Mouse (Mus musculus) retina, adult 2 months (tissue): ENCODE data around the gene Spock1.

Experiments
- DNase-seq: peaks from one replicate; pipeline ENCODE4 v3.0.0-alpha.2; 2012; ENCODE audit warnings: low read depth, low spot score

Gene Spock1

DNA sequence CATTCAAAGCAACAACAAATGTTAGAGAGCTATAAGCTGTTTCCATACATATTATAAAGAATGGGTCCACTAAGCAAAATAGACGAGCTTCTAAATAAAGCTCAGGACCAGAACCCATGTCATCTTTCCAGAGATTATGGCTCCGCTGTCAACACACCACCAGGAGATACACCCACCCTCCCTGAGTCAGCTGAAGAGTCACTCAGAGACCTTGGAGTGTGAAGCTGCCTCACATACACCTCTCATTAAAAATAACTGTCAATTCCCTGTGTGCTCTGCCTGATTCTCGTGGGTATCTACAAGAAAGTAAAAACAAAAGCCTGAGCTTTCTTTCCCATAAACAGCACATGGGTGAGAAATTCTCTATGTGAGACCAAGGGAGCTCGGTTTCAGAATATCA lies 43.1 kb downstream of the Spock1 start:
- no peak for DNase-seq

DNA sequence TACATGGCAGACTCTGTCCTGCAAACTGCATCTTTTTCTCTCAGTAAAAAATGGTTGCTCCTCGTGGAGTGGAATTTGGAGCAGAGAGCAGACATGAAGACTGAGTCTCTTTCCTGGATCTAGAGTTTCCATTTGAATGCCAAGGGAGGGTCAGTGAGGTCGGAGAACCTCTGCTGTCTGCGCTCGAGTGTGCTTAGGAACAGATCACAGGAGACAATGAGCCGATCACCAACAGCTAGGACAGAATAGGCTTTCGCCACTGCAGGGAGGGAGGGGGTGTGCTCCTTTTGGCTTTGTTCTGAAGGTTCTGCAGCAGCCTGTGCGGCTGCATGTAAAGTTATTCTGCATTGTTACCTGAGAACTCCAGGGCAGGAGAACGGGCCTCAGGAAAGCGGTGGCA lies 49.6 kb downstream of the Spock1 start:
- DNase-seq, result no peak

DNA sequence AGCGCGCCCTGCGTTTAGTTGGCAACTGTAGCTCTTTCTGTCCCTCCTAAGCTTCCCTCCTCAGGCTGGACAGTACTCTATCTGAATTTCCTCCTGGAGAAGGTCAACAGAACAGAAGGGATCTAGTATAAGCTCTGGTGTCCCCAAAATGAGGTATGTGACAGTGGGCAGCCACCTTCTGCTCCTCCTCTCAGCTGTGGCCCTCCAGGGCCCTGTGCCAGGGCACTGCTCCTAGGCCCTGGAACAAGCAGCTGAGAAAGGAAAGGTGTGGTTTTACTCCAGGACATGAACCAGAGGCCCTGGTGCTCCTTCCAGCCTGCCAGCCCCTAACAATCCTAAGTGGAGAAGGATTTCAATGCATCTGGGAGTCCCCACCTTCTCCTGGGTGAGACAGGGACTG lies 51.1 kb downstream of the Spock1 start:
- no peak for DNase-seq

DNA sequence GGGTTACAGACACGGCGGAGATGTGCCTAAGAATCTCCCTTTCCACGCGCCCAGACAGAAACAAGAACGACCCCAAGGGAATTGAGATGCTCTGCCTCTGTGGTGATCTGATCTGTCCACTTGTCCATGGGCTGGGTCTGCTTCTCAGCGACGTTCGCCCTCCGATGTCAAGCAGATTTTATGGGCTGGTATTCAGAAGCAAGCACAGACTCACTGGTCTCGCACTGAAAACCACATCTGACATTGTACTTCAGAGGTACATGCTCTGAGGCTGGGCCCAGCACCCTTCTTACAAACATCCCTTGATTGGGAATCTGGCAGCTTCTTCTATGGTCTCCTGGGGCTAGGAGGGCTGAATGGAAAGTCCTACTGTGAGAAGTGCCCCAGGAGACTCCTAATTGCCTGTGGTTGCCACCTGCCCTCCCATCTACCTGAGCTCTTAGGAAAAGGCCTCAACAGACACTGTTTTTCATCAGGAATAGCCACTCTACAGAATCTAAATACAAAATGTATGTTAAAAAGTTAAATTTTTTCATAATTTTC lies 51.8 kb downstream of the Spock1 start:
- no peak for DNase-seq

DNA sequence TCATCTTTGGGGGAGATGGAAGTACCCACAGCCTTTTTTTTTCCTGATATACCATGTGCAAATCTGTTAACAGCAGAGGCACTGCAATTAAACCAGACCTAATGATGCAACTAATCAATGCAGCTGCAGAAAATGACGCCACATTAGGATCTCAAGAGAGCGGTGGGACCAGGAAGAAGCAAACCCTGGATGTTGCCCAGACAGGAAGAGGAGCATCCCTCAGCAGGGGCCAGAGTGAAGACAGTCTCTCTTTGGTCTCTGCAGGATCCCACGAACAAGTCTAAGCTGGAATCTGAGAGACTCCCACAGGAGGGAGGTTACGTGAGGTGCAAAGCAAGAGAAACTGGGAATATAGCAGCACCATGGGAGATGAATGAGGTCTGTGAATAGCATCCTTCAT lies 52.4 kb downstream of the Spock1 start:
- no peak for DNase-seq

DNA sequence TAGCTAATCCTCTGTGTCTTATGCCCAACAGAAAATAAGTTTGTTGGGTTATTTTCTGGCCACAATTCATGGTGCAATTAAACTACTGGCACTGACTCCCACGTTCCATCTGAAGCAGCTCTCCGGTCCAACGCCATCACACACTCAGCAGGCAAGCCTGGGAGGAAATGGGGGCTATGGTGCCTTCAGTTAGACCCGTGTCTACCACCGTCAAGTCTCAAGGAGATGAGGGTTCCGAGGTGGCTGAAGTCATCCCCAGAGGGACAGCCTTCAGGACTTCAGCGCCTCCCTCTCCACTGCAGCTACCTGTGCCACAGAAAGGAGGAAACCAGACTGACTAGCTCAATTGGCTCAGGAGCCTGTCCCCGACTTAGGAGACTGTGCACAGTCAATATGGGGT lies 53.7 kb downstream of the Spock1 start:
- DNase-seq, result no peak

DNA sequence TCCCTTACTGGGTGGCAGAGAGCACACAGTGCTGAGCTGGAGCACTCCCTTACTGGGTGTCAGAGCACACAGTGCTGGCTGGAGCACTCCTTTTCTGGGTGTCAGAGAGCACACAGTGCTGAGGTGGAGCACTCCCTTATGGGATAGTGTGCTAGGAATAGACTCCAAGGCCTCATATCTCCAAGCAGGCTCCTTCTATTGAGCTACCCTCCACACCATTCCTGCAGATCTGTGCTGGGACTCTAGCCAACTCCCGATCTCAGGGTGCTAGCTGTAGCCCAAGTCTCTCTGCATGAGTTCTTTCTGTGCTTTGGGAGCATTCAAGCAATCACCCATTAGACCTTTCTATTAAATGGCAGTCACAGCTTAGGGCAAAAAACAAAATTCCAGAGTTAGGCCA lies 54.5 kb downstream of the Spock1 start:
- no peak for DNase-seq

DNA sequence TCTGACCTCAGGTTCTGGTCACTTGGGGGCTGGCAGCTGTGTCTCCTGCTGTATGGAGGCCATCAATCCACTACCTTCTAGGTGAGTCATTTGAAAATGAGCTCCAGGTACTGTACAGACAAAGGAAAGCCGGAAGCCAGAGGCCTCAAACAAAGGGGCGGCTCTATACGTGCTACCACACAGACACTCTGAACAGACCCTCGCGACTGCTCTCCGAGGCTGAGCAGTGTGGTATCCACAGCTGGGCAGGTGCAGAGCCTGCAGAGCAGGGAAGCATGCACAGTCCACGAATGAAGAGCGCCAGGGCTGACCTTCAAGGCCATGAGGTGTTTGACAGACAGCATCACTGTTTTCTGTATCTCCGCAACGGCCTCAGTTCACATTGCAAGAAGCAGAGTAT lies 55.0 kb downstream of the Spock1 start:
- no peak for DNase-seq

DNA sequence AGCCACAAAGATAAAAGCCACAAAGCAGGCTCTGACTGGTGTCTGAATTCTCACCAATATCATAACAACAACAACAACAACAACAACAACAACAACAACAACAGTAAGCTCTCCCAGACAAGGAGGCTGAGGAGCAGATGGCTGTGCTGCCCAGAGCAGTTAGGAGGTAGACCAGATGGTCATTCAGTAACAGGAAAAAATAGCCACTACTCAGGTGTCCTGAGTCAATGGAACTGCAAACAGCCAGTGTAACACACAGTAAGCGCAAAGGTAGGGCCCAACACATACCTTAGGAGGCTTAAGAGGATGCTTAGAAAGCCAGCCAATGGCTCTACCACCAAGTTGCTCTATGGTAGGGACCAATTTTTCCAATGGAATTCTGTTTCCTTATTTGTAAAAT lies 59.2 kb downstream of the Spock1 start:
- DNase-seq, result no peak

DNA sequence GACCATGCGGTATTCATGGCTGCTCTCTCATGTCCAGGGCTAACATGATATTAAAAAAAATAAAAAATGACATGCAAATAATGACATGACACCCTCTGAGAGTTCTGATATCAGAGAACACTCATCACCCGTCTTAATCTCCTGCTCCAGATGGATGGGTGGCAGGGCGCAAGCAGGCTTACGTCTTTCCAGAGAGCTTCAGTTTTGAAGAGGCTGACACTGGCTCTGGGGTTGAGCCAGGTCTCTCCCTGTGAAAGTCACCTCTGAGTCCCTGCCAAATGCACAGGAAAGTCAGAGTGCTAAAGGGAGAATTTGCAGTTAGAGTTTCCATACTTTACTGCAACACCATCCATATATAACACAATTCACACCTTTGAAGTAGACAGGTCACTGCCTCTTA lies 61.0 kb downstream of the Spock1 start:
- DNase-seq, result no peak

DNA sequence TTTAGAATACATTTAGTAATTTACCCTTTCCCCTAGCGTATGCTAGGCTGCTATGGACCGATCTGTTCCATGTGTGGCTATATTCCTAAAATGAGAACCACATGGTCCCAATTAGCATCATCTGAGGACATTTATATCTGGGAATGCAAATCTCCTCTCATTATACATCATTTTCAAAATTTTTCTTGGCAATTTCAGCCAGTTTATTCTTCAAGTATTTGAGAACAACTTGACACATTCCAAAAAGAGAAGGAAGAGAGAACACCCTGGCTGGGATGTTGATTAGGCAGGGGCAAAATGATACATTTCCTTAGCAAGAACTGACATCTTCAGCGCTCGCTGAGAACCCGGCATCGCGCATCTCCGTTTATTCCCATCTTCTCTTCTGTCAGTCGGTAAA lies 61.7 kb downstream of the Spock1 start:
- no peak for DNase-seq

DNA sequence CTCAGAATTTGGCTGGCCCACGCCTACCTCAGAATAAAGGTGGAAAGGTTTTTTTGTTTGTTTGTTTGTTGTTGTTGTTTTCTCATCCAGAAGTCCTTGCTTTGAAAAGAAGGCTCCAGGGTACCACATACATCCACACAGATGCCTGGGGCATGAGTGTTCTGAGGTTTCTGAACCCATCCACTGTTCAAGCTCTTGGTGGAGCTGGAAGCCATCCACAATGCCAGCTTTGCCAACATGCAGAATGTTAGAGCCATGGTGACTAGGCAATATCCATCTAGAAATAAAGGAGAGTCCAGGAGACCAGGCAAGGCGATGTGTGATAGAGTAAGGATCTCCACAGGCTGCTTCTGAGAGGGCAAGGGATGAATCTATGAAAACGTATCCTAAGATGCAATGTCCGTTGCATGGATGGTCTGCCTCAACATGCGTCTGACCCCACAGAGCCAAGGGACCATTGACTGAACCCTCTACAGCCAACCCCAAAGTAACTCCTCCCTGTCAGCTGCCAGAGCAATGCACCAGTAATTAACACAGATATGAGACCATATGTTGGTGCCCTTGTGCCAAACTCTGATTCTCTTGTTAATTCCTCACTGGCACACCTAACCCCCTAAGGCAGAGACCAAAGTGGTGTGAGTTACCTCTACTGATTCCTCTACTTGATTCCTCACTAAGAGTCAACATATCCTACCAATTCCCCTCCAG lies 66.8 kb downstream of the Spock1 start:
- no peak for DNase-seq

DNA sequence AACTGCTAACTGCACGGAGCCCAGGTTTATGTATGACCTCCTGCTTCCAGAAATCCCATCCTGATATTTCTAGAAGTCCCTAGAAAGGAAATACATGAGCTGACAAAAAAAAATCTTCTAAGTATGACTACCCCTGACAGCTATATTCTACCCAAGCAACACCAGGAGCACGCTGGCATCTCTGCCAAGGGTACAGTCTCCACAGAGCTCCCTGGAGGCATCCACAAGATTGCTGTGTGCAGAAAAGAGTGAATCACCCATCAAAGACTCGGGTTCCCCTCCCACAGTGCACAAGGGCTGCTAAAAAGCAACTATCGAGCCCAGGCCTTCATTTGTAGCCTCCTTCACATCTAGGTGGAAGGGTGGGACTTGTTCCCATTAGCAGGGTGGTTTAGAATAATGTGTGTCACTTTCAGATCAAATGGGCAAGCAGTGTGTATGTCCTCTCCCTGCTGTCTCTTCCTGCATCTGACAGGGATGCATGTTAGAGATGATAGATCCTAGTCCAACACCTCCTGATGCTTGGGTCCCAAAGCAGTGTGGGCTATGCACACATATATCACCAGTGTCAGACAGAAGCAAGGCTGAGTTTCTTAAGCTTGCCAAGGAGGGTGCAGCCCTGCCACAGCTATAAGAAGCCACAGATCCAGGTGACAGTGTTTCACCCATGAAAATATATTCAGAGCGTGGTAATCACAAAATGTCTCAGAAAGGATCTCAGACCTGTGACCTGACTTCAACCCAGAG lies 70.3 kb downstream of the Spock1 start:
- no peak for DNase-seq

DNA sequence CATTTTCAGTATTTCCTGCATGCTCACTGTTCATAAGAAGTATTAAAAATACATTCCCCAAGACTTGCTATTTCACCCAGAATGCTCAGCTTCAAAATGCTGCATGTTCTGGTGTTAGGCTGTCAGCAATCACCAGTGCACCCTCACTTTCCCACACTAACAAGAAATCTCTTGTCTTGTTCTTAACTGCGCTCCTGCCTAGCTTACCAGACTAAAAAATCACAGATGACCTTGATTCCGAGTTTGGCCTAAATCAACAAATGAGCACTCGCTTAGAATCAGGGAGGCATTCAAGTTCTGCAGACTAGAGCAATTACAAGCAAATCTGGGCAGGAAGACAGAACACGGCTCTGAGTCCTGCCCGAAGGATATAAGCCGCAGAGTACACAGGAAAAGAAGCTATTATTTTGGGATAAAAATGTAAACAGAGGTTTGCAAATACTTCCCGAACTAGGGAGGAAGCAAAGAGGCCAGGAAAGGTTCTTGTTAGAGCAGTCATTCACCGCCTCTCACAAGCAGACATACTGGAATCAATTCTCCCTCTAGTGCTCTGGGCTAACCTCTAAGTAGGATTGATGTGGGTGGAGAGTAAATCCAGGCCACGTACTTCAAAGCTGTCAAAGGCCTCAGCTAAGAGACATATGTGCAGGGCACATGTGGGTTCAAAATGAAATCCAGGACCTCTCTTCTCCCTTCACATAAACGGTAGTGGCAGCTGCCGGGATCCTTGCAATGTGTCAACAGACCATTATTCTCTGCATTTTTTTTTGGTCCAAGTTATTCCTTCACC lies 76.6 kb downstream of the Spock1 start:
- no peak for DNase-seq

DNA sequence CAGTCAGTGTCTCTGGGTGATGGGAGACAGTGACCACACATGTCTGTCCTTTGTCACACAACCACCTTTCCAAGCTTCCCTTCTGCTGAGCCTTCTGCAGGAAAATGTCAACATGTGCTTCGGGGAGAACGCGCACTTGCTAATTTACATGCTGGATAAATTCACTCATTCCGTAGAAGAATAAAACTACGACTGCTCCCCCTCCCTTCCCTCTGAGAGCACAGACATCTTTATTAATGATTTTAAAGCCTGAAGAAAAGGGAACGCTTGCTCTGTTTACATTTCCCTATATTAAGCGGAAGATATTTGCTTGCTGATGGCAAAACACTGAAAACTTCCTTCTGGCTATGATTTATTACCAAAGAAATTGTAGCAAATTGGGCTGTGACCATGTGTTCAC lies 77.2 kb downstream of the Spock1 start:
- DNase-seq, result no peak

DNA sequence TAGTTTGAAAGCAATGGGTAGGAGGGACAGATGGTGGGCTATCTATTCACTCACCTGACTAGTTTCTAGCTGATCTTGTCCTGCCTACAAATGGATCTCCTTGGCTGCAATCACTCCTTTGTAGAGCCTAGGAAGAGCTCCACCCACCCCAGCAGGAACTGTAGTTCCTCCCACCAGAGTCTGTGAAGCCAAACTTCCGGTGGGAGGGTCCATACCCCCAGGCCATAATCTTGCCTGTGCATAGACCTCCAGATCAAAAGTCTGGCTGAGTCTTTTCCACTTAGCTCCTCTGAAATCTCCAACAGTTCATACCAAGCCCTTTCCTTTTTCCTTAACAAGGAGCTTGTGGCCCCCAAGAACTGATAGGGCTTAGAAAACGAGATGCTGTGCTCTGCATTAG lies 78.0 kb downstream of the Spock1 start:
- no peak for DNase-seq

DNA sequence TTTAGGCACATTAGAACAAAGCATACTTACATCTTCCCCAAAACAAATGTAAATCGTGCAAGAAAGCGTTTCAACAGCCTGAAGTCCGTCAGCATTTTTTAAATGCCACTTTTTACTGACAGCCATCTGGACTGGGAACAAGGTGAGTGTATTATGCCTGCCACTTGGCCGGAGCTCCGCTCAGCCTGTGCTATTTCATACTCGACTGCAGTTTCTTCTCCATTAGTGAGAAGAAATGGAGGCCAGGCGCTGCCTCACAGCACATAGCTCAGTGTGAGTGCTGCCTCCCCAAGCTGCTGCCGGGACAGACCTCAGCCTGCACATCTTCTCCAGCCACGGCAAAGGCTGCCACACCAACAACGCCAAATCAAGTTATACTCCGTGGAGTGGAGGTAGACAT lies 91.9 kb downstream of the Spock1 start:
- no peak for DNase-seq

DNA sequence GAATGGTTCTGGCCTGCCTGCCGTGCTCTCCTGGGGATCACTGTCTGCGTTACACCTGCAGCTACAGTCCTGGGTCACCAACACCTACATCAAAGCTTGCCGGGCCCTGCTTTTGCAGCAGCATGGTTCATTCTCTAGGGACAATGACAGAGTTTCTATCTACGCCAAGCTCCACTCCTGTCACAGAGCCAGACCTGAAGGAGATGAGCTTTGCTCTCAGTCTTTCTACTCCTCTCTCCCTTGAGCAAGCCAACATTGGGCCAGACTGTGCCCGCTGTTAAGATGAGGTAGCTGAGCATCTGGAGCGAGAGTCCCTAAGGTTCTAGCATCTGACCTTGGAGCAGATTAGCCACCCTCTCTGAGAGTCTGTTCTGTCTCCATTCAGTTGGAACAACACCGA lies 95.5 kb downstream of the Spock1 start:
- DNase-seq, result no peak

DNA sequence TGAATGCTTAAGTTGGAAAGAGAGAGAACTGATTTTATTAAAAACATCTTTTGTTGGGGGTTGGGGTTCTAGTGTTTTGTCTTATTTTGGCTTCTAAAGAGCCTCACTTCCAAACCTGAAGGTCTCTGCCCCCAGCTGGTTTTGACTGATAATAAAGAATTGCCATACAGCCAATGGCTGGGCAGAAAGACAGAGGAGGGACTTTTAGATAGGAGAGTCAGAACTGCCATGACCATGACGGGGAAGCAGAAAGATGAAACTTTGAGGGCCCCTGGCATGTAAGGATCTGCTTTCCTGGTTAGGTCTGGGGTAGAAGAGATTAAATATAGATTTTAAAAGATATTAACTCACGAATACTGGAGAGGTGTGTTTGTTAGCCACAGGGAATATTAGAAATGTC lies 96.9 kb downstream of the Spock1 start:
- no peak for DNase-seq

DNA sequence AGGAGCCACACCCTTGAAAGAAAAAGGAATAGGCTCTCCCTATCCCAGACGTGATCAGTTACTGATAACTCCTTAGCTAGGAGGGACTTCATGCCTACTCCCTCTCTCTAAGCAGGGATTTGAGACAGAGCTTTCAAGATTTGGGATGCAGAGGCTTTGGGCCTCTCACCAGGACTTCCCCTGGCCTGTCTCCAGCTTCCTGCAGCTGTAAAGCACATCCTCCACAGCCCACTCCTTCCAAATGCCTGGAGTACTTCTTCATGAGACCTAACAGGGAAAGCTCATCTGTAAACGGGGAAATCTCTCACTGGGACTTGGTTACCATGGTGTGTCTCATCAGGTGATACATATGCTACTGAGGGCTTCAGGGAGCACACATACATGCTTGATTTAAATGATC lies 97.3 kb downstream of the Spock1 start:
- no peak for DNase-seq

DNA sequence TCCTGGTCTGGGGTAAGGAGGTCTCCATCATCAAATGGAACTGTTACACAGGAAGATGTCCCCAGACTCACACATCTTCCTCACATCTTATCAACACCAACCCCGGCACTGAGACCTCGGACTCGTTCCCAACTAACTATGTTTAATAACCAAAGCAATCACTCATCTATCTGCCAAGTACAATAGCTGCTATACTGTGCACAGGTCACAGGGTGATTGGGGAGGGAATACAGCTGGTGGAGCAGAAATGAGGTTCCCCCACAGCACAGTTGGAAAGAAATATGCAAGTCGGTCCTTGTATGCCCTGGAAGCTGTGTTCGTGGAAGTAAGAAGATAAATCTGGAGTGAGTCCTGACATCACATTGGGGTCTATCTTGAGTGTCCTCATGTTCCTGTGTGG lies 98.0 kb downstream of the Spock1 start:
- DNase-seq, result no peak

DNA sequence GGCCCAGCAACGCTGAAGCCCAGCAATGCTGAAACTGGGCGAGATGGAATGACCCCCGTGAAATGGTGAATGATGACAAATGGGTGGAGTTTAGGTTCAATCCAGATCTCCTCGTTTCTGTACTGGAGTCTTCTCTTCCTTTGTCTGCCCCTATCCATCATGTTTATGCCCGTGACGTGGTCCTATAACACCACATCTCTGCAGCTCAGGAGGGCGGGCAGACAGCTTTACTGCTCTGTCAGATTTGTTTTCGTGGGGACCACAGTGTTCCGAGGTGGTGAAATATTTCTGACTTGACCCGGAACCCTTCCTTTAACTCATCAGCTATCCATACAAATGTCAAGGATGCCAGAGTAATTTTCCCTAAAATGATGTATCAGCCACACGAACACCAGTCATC lies 98.5 kb downstream of the Spock1 start:
- DNase-seq, result no peak

DNA sequence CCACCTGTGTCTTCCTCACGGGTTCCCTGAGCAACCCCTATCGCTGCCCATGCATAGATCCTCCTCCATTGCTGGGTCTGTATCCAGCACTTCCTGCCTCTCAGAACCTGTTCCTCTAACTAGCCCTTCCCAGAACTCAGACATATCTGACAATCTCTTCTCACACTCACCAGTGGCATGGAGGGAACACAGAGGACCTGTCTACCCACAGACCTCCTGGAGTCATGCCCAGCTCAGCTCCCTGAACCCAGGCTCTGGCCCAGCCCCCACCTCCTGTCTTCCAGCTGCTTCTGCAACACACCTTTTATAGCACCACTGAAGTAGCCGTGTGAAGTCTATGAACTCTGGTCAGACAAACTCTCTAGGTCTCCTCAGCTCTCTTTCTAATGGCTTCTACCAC lies 101.3 kb downstream of the Spock1 start:
- DNase-seq, result no peak
